Mouse (Mus musculus): ENCODE results near the gene Spsb3. TPM values are rescaled to one million over a fixed set of nuclear protein-coding genes. Genes with fewer than 3 reads are reported as not detected.
A peak's percentile ranks its signal among the peaks of the same experiment; 100 is the strongest.

Spsb3 gene
- total RNA-seq, 2 experiments from 2014 or later: 56.4 to 63.7 TPM

GRCm38 (mm10) chr17:24894061-24894994 is 7.9 kb downstream of the Spsb3 start:
- intact Hi-C loops (cut with DNase I): no loop called here
- DNase-seq (ENCODE audit: low spot score in 2 of 2): no peak

GRCm38 (mm10) chr17:24894995-24895547 is 8.6 kb downstream of the Spsb3 start, which contains the start of the genes Eme2 and Mrps34:
Gene Eme2 (minus strand): TSS chr17:24895087.
Gene Mrps34 (plus strand): TSS chr17:24895116.
- intact Hi-C loops (cut with DNase I): no loop called here
- peak; percentile 89 for DNase-seq (ENCODE audit: low spot score in 2 of 2)

- intact Hi-C loops (cut with DNase I): no loop called here
- no peak for DNase-seq (ENCODE audit: low spot score in 2 of 2)
Observed at GRCm38 (mm10) chr17:24895571-24896240, 9.3 kb downstream of the Spsb3 start.

- intact Hi-C loops (cut with DNase I): no loop called here
Observed at GRCm38 (mm10) chr17:24896241-24896992, 10.0 kb downstream of the Spsb3 start, which contains the start of gene Nme3. Gene Nme3 (plus strand): TSS chr17:24896500.

GRCm38 (mm10) chr17:24896993-24897269 is 10.5 kb downstream of the Spsb3 start:
- intact Hi-C loops (cut with DNase I): no loop called here
- DNase-seq (ENCODE audit: low spot score in 2 of 2): no peak

More at GRCm38 (mm10) chr17:24896241-24896992, 10.0 kb downstream of the Spsb3 start, which contains the start of gene Nme3:
- DNase-seq (ENCODE audit: low spot score in 2 of 2): peak; percentile 74 to 80

GRCm38 (mm10) chr17:24897600-24897999 is 11.2 kb downstream of the Spsb3 start:
- intact Hi-C loops (cut with DNase I): no loop called here

GRCm38 (mm10) chr17:24898041-24898854 is 11.8 kb downstream of the Spsb3 start:
- intact Hi-C loops (cut with DNase I): no loop called here
- DNase-seq (ENCODE audit: low spot score in 2 of 2): no peak

More at GRCm38 (mm10) chr17:24897600-24897999, 11.2 kb downstream of the Spsb3 start:
- peak in 1 of 2 experiments; percentile 15 for DNase-seq (ENCODE audit: low spot score in 2 of 2)

- DNase-seq (ENCODE audit: low spot score in 2 of 2): no peak
- intact Hi-C loops (cut with DNase I): no loop called here
Observed at GRCm38 (mm10) chr17:24899153-24899552, 12.7 kb downstream of the Spsb3 start.

- intact Hi-C loops (cut with DNase I): no loop called here
- no peak for DNase-seq (ENCODE audit: low spot score in 2 of 2)
Observed at GRCm38 (mm10) chr17:24900014-24900413, 13.6 kb downstream of the Spsb3 start.

GRCm38 (mm10) chr17:24902124-24902523 is 15.7 kb downstream of the Spsb3 start:
- intact Hi-C loops (cut with DNase I): no loop called here
- DNase-seq (ENCODE audit: low spot score in 2 of 2): no peak

GRCm38 (mm10) chr17:24902671-24903474 is 16.4 kb downstream of the Spsb3 start:
- peak in 1 of 2 experiments; percentile 15 for DNase-seq (ENCODE audit: low spot score in 2 of 2)
- intact Hi-C loops (cut with DNase I): no loop called here

GRCm38 (mm10) chr17:24903767-24904166 is 17.3 kb downstream of the Spsb3 start:
- intact Hi-C loops (cut with DNase I): no loop called here

GRCm38 (mm10) chr17:24907591-24907990 is 21.1 kb downstream of the Spsb3 start:
- intact Hi-C loops (cut with DNase I): no loop called here
- DNase-seq (ENCODE audit: low spot score in 2 of 2): no peak

More at GRCm38 (mm10) chr17:24903767-24904166, 17.3 kb downstream of the Spsb3 start:
- peak in 1 of 2 experiments; percentile 22 for DNase-seq (ENCODE audit: low spot score in 2 of 2)

GRCm38 (mm10) chr17:24913984-24914383 is 27.5 kb downstream of the Spsb3 start:
- no peak for DNase-seq (ENCODE audit: low spot score in 2 of 2)
- intact Hi-C loops (cut with DNase I): no loop called here

GRCm38 (mm10) chr17:24923246-24923645 is 36.8 kb downstream of the Spsb3 start:
- intact Hi-C loops (cut with DNase I): no loop called here
- DNase-seq (ENCODE audit: low spot score in 2 of 2): no peak

GRCm38 (mm10) chr17:24929506-24929905 is 43.1 kb downstream of the Spsb3 start:
- no peak for DNase-seq (ENCODE audit: low spot score in 2 of 2)
- intact Hi-C loops (cut with DNase I): no loop called here

GRCm38 (mm10) chr17:24932431-24932830 is 46.0 kb downstream of the Spsb3 start:
- DNase-seq (ENCODE audit: low spot score in 2 of 2): no peak
- intact Hi-C loops (cut with DNase I): no loop called here

GRCm38 (mm10) chr17:24933163-24933562 is 46.7 kb downstream of the Spsb3 start:
- no peak for DNase-seq (ENCODE audit: low spot score in 2 of 2)
- intact Hi-C loops (cut with DNase I): no loop called here
